Mouse (Mus musculus): Measurements from ENCODE around the gene Rbfox2. TPM values are rescaled to one million over a fixed set of nuclear protein-coding genes. Genes with fewer than 3 reads are reported as not detected.

Rbfox2 gene
- polyA plus RNA-seq, 1 experiment from 2014 or later: 118 TPM

- peaks cover 74% of the 10 kb centered on the region for H3K36me3 ChIP-seq
- peaks cover 5% of the 10 kb centered on the region; the same call in 1 of the 2 replicates for H3K4me1 ChIP-seq
- H3K4me2 ChIP-seq (replicated peaks): no peak overlapping the region
- H3K27me3 ChIP-seq: no peaks in the 10 kb centered on the region
- H3K27ac ChIP-seq (replicated peaks): no peak overlapping the region
- no peak for ATAC-seq (ENCODE audit: low FRiP score, low read depth)
- no peak overlapping the region for H3K4me3 ChIP-seq
- no peaks in the 10 kb centered on the region for H3K9me3 ChIP-seq
- WGBS: 87% methylated on average over 5 of the region's 5 CpGs
- H3K9ac ChIP-seq (replicated peaks): no peak overlapping the region
These were observed 225.3 kb downstream of the Rbfox2 start for GRCm38 (mm10) chr15:77081454-77081853.

GRCm38 (mm10) chr15:77080684-77081254, 226.0 kb downstream of the Rbfox2 start:
- H3K9me3 ChIP-seq: no peaks in the 10 kb centered on the region
- H3K27ac ChIP-seq (replicated peaks): no peak overlapping the region
- no peak overlapping the region for H3K4me3 ChIP-seq
- H3K4me1 ChIP-seq: peaks cover 5% of the 10 kb centered on the region; the same call in 1 of the 2 replicates
- 0 out of 2 replicates have a peak overlapping the region, but pooled peaks have one; percentile 20 for H3K9ac ChIP-seq (replicated peaks)
- ATAC-seq (ENCODE audit: low FRiP score, low read depth): no peak
- H3K27me3 ChIP-seq: no peaks in the 10 kb centered on the region
- 84% methylated on average over 14 of the region's 14 CpGs for WGBS
- no peak overlapping the region for H3K4me2 ChIP-seq (replicated peaks)
- peaks cover 72% of the 10 kb centered on the region for H3K36me3 ChIP-seq

GRCm38 (mm10) chr15:77079890-77080361, 226.9 kb downstream of the Rbfox2 start:
- Histone ChIP-seq H3K27me3 (no peaks in the 10 kb centered on the region), H3K4me3 (no peak overlapping the region), H3K36me3 (peaks cover 64% of the 10 kb centered on the region), H3K4me2 (replicated peaks) (no peak overlapping the region), H3K4me1 (peaks cover 5% of the 10 kb centered on the region; the same call in 1 of the 2 replicates), H3K9ac (replicated peaks) (no peak overlapping the region), H3K9me3 (no peaks in the 10 kb centered on the region), H3K27ac (replicated peaks) (no peak overlapping the region)
- WGBS: 77% methylated on average over 11 of the region's 11 CpGs
- ATAC-seq (ENCODE audit: low FRiP score, low read depth): no peak

GRCm38 (mm10) chr15:77079256-77079822, 227.5 kb downstream of the Rbfox2 start:
- H3K9me3 ChIP-seq: no peaks in the 10 kb centered on the region
- H3K4me3 ChIP-seq: no peak overlapping the region
- H3K36me3 ChIP-seq: peaks cover 58% of the 10 kb centered on the region
- H3K27me3 ChIP-seq: no peaks in the 10 kb centered on the region
- H3K27ac ChIP-seq (replicated peaks): no peak overlapping the region; the same call in 1 of the 2 replicates
- H3K9ac ChIP-seq (replicated peaks): no peak overlapping the region
- WGBS: 64% methylated on average over 14 of the region's 14 CpGs
- no peak overlapping the region for H3K4me2 ChIP-seq (replicated peaks)
- H3K4me1 ChIP-seq: peaks cover 5% of the 10 kb centered on the region; the same call in 1 of the 2 replicates
- no peak for ATAC-seq (ENCODE audit: low FRiP score, low read depth)

- ATAC-seq (ENCODE audit: low FRiP score, low read depth): no peak
- Histone ChIP-seq H3K36me3 (peaks cover 56% of the 10 kb centered on the region), H3K4me1 (peaks cover 5% of the 10 kb centered on the region; the same call in 1 of the 2 replicates), H3K4me2 (replicated peaks) (no peak overlapping the region), H3K4me3 (no peak overlapping the region), H3K9me3 (no peaks in the 10 kb centered on the region), H3K9ac (replicated peaks) (no peak overlapping the region), H3K27me3 (no peaks in the 10 kb centered on the region), H3K27ac (replicated peaks) (no peak overlapping the region)
- WGBS: 55% methylated on average over 3 of the region's 3 CpGs
These were observed 228.0 kb downstream of the Rbfox2 start for GRCm38 (mm10) chr15:77078786-77079185.

GRCm38 (mm10) chr15:77077906-77078305, 228.9 kb downstream of the Rbfox2 start:
- Histone ChIP-seq H3K36me3 (peaks cover 49% of the 10 kb centered on the region), H3K4me3 (no peak overlapping the region), H3K4me1 (peaks cover 5% of the 10 kb centered on the region; the same call in 1 of the 2 replicates), H3K27me3 (no peaks in the 10 kb centered on the region), H3K9ac (replicated peaks) (no peak overlapping the region), H3K9me3 (no peaks in the 10 kb centered on the region), H3K4me2 (replicated peaks) (no peak overlapping the region), H3K27ac (replicated peaks) (no peak overlapping the region)
- ATAC-seq (ENCODE audit: low FRiP score, low read depth): no peak
- 89% methylated on average over 9 of the region's 9 CpGs for WGBS

- H3K36me3 ChIP-seq: peaks cover 38% of the 10 kb centered on the region
- WGBS: 83% methylated on average over 3 of the region's 3 CpGs
- no peaks in the 10 kb centered on the region for H3K27me3 ChIP-seq
- no peak overlapping the region for H3K9ac ChIP-seq (replicated peaks)
- ATAC-seq (ENCODE audit: low FRiP score, low read depth): no peak
- H3K27ac ChIP-seq (replicated peaks): no peak overlapping the region
- H3K4me3 ChIP-seq: no peak overlapping the region
- no peak overlapping the region for H3K4me2 ChIP-seq (replicated peaks)
- H3K4me1 ChIP-seq: peaks cover 13% of the 10 kb centered on the region
- no peaks in the 10 kb centered on the region for H3K9me3 ChIP-seq
These were observed 230.3 kb downstream of the Rbfox2 start for GRCm38 (mm10) chr15:77076523-77076922.

GRCm38 (mm10) chr15:77072556-77073163, 234.1 kb downstream of the Rbfox2 start:
- no peak for ATAC-seq (ENCODE audit: low FRiP score, low read depth)
- no peaks in the 10 kb centered on the region for H3K9me3 ChIP-seq
- H3K4me2 ChIP-seq (replicated peaks): no peak overlapping the region
- no peak overlapping the region for H3K27ac ChIP-seq (replicated peaks)
- H3K36me3 ChIP-seq: peaks cover 14% of the 10 kb centered on the region
- no peaks in the 10 kb centered on the region for H3K27me3 ChIP-seq
- no peak overlapping the region for H3K4me3 ChIP-seq
- no peak overlapping the region for H3K9ac ChIP-seq (replicated peaks)
- peaks cover 11% of the 10 kb centered on the region; the same call in 1 of the 2 replicates for H3K4me1 ChIP-seq
- 68% methylated on average over 4 of the region's 4 CpGs for WGBS

GRCm38 (mm10) chr15:77071501-77071900, 235.3 kb downstream of the Rbfox2 start:
- H3K27ac ChIP-seq (replicated peaks): no peak overlapping the region

GRCm38 (mm10) chr15:77070745-77071268, 236.0 kb downstream of the Rbfox2 start:
- Histone ChIP-seq H3K4me2 (replicated peaks) (no peak overlapping the region), H3K27me3 (no peaks in the 10 kb centered on the region), H3K36me3 (no peaks in the 10 kb centered on the region), H3K9ac (replicated peaks) (no peak overlapping the region), H3K4me3 (no peak overlapping the region), H3K9me3 (no peaks in the 10 kb centered on the region), H3K4me1 (peaks cover 11% of the 10 kb centered on the region; the same call in 1 of the 2 replicates), H3K27ac (replicated peaks) (no peak overlapping the region)
- 84% methylated on average over 11 of the region's 11 CpGs for whole genome bisulfite sequencing
- no peak for ATAC-seq (ENCODE audit: low FRiP score, low read depth)

More at GRCm38 (mm10) chr15:77071501-77071900, 235.3 kb downstream of the Rbfox2 start:
- Histone ChIP-seq H3K4me1 (peaks cover 11% of the 10 kb centered on the region; the same call in 1 of the 2 replicates), H3K36me3 (peaks cover 2% of the 10 kb centered on the region), H3K4me3 (no peak overlapping the region), H3K9ac (replicated peaks) (no peak overlapping the region), H3K27me3 (no peaks in the 10 kb centered on the region), H3K4me2 (replicated peaks) (peak overlapping the region; percentile 34), H3K9me3 (no peaks in the 10 kb centered on the region)
- WGBS: 21% methylated on average over 10 of the region's 10 CpGs
- ATAC-seq (ENCODE audit: low FRiP score, low read depth): no peak

- 88% methylated on average over 3 of the region's 3 CpGs for WGBS
- Histone ChIP-seq H3K27me3 (no peaks in the 10 kb centered on the region), H3K9me3 (no peaks in the 10 kb centered on the region), H3K9ac (replicated peaks) (no peak overlapping the region), H3K4me1 (peaks cover 11% of the 10 kb centered on the region; the same call in 1 of the 2 replicates), H3K4me3 (no peak overlapping the region), H3K36me3 (no peaks in the 10 kb centered on the region), H3K4me2 (replicated peaks) (no peak overlapping the region), H3K27ac (replicated peaks) (no peak overlapping the region)
- ATAC-seq (ENCODE audit: low FRiP score, low read depth): no peak
These were observed 237.8 kb downstream of the Rbfox2 start for GRCm38 (mm10) chr15:77069019-77069418.

GRCm38 (mm10) chr15:77068439-77068861, 238.4 kb downstream of the Rbfox2 start:
- Histone ChIP-seq H3K9ac (replicated peaks) (no peak overlapping the region), H3K27ac (replicated peaks) (no peak overlapping the region), H3K4me1 (peaks cover 11% of the 10 kb centered on the region; the same call in 1 of the 2 replicates), H3K36me3 (no peaks in the 10 kb centered on the region), H3K4me3 (no peak overlapping the region), H3K9me3 (no peaks in the 10 kb centered on the region), H3K4me2 (replicated peaks) (no peak overlapping the region), H3K27me3 (no peaks in the 10 kb centered on the region)
- no peak for ATAC-seq (ENCODE audit: low FRiP score, low read depth)
- 79% methylated on average over 3 of the region's 3 CpGs for WGBS
